Mouse (Mus musculus) liver, embryonic 13.5 days (tissue): Measurements from ENCODE around the gene Ank3. TPM values are rescaled to one million over a fixed set of nuclear protein-coding genes. Genes with fewer than 3 reads are reported as not detected.

Experiments
- ATAC-seq: fragments of 200-750 bp; cut with Nextera tagmentation; 2 replicates; pipeline ENCODE4 v1.8.0; 2017; ENCODE audit warnings: low read depth, mild to moderate bottlenecking, moderate number of reproducible peaks, moderate library complexity
- DNase-seq: peaks from one replicate; pipeline ENCODE4 v3.0.0; 2022
- H3K27ac ChIP-seq: fragments of 300-500 bp; sonication (generic); 2 replicates; pipeline ENCODE4 v1.5.1; 2015; ENCODE audit warnings: moderate library complexity, mild to moderate bottlenecking, inconsistent platforms
- H3K27me3 ChIP-seq: fragments of 300-500 bp; sonication (generic); 2 replicates; pipeline ENCODE4 v1.6.1; 2015; ENCODE audit warnings: mild to moderate bottlenecking, inconsistent platforms
- H3K36me3 ChIP-seq: fragments of 300-500 bp; sonication (generic); 2 replicates; pipeline ENCODE4 v1.6.1; 2015; ENCODE audit warnings: mild to moderate bottlenecking, inconsistent platforms
- H3K4me1 ChIP-seq: fragments of 300-500 bp; sonication (generic); replicated peaks from 2 replicates; pipeline ENCODE4 v1.6.1; 2015; ENCODE audit warnings: inconsistent platforms
- H3K4me2 ChIP-seq: fragments of 300-500 bp; sonication (generic); 2 replicates; pipeline ENCODE4 v1.6.1; 2015; ENCODE audit warnings: inconsistent platforms, mild to moderate bottlenecking, moderate library complexity
- H3K4me3 ChIP-seq: fragments of 300-500 bp; sonication (generic); replicated peaks from 2 replicates; pipeline ENCODE4 v1.5.1; 2015; ENCODE audit warnings: mild to moderate bottlenecking, inconsistent platforms
- H3K9ac ChIP-seq: fragments of 300-500 bp; sonication (generic); 2 replicates; pipeline ENCODE4 v1.6.1; 2015; ENCODE audit warnings: mild to moderate bottlenecking, inconsistent platforms
- H3K9me3 ChIP-seq: fragments of 300-500 bp; sonication (generic); replicated peaks from 2 replicates; pipeline ENCODE4 v1.6.1; 2016; ENCODE audit warnings: inconsistent platforms
- WGBS: fragments of 180-500 bp; shearing (Covaris S2); methylation state at CpG from one replicate; pipeline ENCODE4 v1.1.7; 2015; ENCODE audit not compliant: insufficient replicate concordance; 5-methylcytosine and 5-hydroxymethylcytosine counted together
- polyA plus RNA-seq: library from polyadenylated mRNA; unstranded; fragments of >200 nt; fragmentation: Nextera tagmentation; extraction: Ambion mirVana; gene quantifications from 2 replicates; pipeline ENCODE4 v1.2.1, GENCODE M21; 2015

Ank3 gene
- polyA plus RNA-seq, 1 experiment from 2014 or later = 5.6 TPM

GRCm38 (mm10) chr10:69730351-69730871, 331.8 kb downstream of the Ank3 start:
- Histone ChIP-seq H3K9me3 (no peaks in the 10 kb centered on the region), H3K4me2 (no peak overlapping the region), H3K27me3 (no peaks in the 10 kb centered on the region), H3K4me1 (no peaks in the 10 kb centered on the region), H3K9ac (no peak overlapping the region), H3K36me3 (no peaks in the 10 kb centered on the region), H3K27ac (no peak overlapping the region), H3K4me3 (no peak overlapping the region)
- no peak for ATAC-seq
- WGBS = 68% methylated on average over 10 of the region's 10 CpGs
- DNase-seq = no peak

- no peak overlapping the region for H3K27ac ChIP-seq
- H3K4me2 ChIP-seq = no peak overlapping the region
- no peak for ATAC-seq
- no peaks in the 10 kb centered on the region for H3K27me3 ChIP-seq
- no peaks in the 10 kb centered on the region for H3K36me3 ChIP-seq
- no peaks in the 10 kb centered on the region for H3K9me3 ChIP-seq
- no peak overlapping the region for H3K4me3 ChIP-seq
- DNase-seq = no peak
- no peak overlapping the region for H3K9ac ChIP-seq
- H3K4me1 ChIP-seq = no peaks in the 10 kb centered on the region
- 65% methylated on average over 5 of the region's 5 CpGs for WGBS
Measured at GRCm38 (mm10) chr10:69731341-69731740, 332.8 kb downstream of the Ank3 start.

GRCm38 (mm10) chr10:69731863-69732262, 333.3 kb downstream of the Ank3 start:
- no peaks in the 10 kb centered on the region for H3K9me3 ChIP-seq
- no peak overlapping the region for H3K27ac ChIP-seq
- no peak overlapping the region for H3K4me2 ChIP-seq
- no peaks in the 10 kb centered on the region for H3K27me3 ChIP-seq
- no peak overlapping the region for H3K4me3 ChIP-seq
- DNase-seq = no peak
- 38% methylated on average over 1 of the region's 1 CpGs for WGBS
- H3K36me3 ChIP-seq = no peaks in the 10 kb centered on the region
- no peak for ATAC-seq
- H3K9ac ChIP-seq = no peak overlapping the region
- no peaks in the 10 kb centered on the region for H3K4me1 ChIP-seq

- ATAC-seq = no peak
Measured at GRCm38 (mm10) chr10:69736241-69736640, 337.7 kb downstream of the Ank3 start.

GRCm38 (mm10) chr10:69738741-69739271, 340.2 kb downstream of the Ank3 start:
- DNase-seq = no peak
- no peaks in the 10 kb centered on the region for H3K27me3 ChIP-seq

More at GRCm38 (mm10) chr10:69736241-69736640, 337.7 kb downstream of the Ank3 start:
- H3K36me3 ChIP-seq = no peaks in the 10 kb centered on the region
- H3K9ac ChIP-seq = no peak overlapping the region
- H3K4me2 ChIP-seq = no peak overlapping the region
- 63% methylated on average over 7 of the region's 7 CpGs for WGBS
- no peak overlapping the region for H3K4me3 ChIP-seq
- no peaks in the 10 kb centered on the region for H3K27me3 ChIP-seq
- no peak overlapping the region for H3K27ac ChIP-seq
- no peaks in the 10 kb centered on the region for H3K9me3 ChIP-seq
- H3K4me1 ChIP-seq = no peaks in the 10 kb centered on the region
- no peak for DNase-seq

GRCm38 (mm10) chr10:69742528-69742927, 344.0 kb downstream of the Ank3 start:
- 67% methylated on average over 3 of the region's 3 CpGs for WGBS
- ATAC-seq (no peak), DNase-seq (no peak)
- H3K27me3 ChIP-seq = no peaks in the 10 kb centered on the region
- H3K9me3 ChIP-seq = no peaks in the 10 kb centered on the region
- no peak overlapping the region for H3K27ac ChIP-seq
- H3K9ac ChIP-seq = no peak overlapping the region
- H3K4me2 ChIP-seq = no peak overlapping the region
- H3K4me1 ChIP-seq = no peaks in the 10 kb centered on the region
- H3K36me3 ChIP-seq = no peaks in the 10 kb centered on the region
- no peak overlapping the region for H3K4me3 ChIP-seq

More at GRCm38 (mm10) chr10:69738741-69739271, 340.2 kb downstream of the Ank3 start:
- no peak for ATAC-seq
- Histone ChIP-seq H3K36me3 (no peaks in the 10 kb centered on the region), H3K9ac (no peak overlapping the region), H3K27ac (no peak overlapping the region), H3K4me1 (no peaks in the 10 kb centered on the region), H3K9me3 (no peaks in the 10 kb centered on the region), H3K4me3 (no peak overlapping the region), H3K4me2 (no peak overlapping the region)
- WGBS = 46% methylated on average over 5 of the region's 5 CpGs

- Histone ChIP-seq H3K27ac (no peak overlapping the region), H3K9ac (no peak overlapping the region), H3K4me2 (no peak overlapping the region), H3K4me3 (no peak overlapping the region), H3K36me3 (no peaks in the 10 kb centered on the region), H3K4me1 (no peaks in the 10 kb centered on the region), H3K27me3 (no peaks in the 10 kb centered on the region), H3K9me3 (no peaks in the 10 kb centered on the region)
- 50% methylated on average over 8 of the region's 8 CpGs for WGBS
- ATAC-seq (no peak), DNase-seq (no peak)
Measured at GRCm38 (mm10) chr10:69744181-69744580, 345.6 kb downstream of the Ank3 start.

- Histone ChIP-seq H3K27me3 (no peaks in the 10 kb centered on the region), H3K9ac (no peak overlapping the region), H3K4me2 (no peak overlapping the region), H3K4me3 (no peak overlapping the region), H3K9me3 (no peaks in the 10 kb centered on the region), H3K4me1 (no peaks in the 10 kb centered on the region), H3K36me3 (no peaks in the 10 kb centered on the region), H3K27ac (no peak overlapping the region)
- WGBS = 58% methylated on average over 5 of the region's 5 CpGs
- DNase-seq = no peak
- ATAC-seq = no peak
Measured at GRCm38 (mm10) chr10:69744871-69745270, 346.3 kb downstream of the Ank3 start.

GRCm38 (mm10) chr10:69746322-69746721, 347.7 kb downstream of the Ank3 start:
- no peak overlapping the region for H3K27ac ChIP-seq
- H3K4me2 ChIP-seq = no peak overlapping the region
- DNase-seq (no peak), ATAC-seq (no peak)
- WGBS = 73% methylated on average over 8 of the region's 8 CpGs
- no peaks in the 10 kb centered on the region for H3K36me3 ChIP-seq
- no peak overlapping the region for H3K9ac ChIP-seq
- H3K27me3 ChIP-seq = no peaks in the 10 kb centered on the region
- no peaks in the 10 kb centered on the region for H3K9me3 ChIP-seq
- H3K4me1 ChIP-seq = no peaks in the 10 kb centered on the region
- no peak overlapping the region for H3K4me3 ChIP-seq

GRCm38 (mm10) chr10:69746730-69747129, 348.2 kb downstream of the Ank3 start:
- Histone ChIP-seq H3K9me3 (no peaks in the 10 kb centered on the region), H3K4me3 (no peak overlapping the region), H3K36me3 (no peaks in the 10 kb centered on the region), H3K27ac (no peak overlapping the region), H3K4me2 (no peak overlapping the region), H3K27me3 (no peaks in the 10 kb centered on the region), H3K4me1 (no peaks in the 10 kb centered on the region), H3K9ac (no peak overlapping the region)
- 39% methylated on average over 5 of the region's 5 CpGs for WGBS
- DNase-seq (no peak), ATAC-seq (no peak)

GRCm38 (mm10) chr10:69751416-69751815, 352.8 kb downstream of the Ank3 start:
- no peaks in the 10 kb centered on the region for H3K27me3 ChIP-seq
- H3K4me3 ChIP-seq = no peak overlapping the region
- DNase-seq (no peak), ATAC-seq (no peak)
- 46% methylated on average over 7 of the region's 7 CpGs for WGBS
- H3K36me3 ChIP-seq = no peaks in the 10 kb centered on the region
- H3K9me3 ChIP-seq = no peaks in the 10 kb centered on the region
- H3K4me2 ChIP-seq = no peak overlapping the region
- no peaks in the 10 kb centered on the region for H3K4me1 ChIP-seq
- H3K9ac ChIP-seq = no peak overlapping the region
- no peak overlapping the region for H3K27ac ChIP-seq

- Histone ChIP-seq H3K27ac (no peak overlapping the region), H3K4me2 (no peak overlapping the region), H3K9me3 (no peaks in the 10 kb centered on the region), H3K36me3 (no peaks in the 10 kb centered on the region), H3K4me3 (no peak overlapping the region), H3K9ac (no peak overlapping the region), H3K27me3 (no peaks in the 10 kb centered on the region), H3K4me1 (no peaks in the 10 kb centered on the region)
- 75% methylated on average over 11 of the region's 11 CpGs for WGBS
- DNase-seq (no peak), ATAC-seq (no peak)
Measured at GRCm38 (mm10) chr10:69753464-69753863, 354.9 kb downstream of the Ank3 start.
